Mouse (Mus musculus) forebrain, embryonic 14.5 days (tissue): ENCODE data around the gene Card19. TPM values are rescaled to one million over a fixed set of nuclear protein-coding genes. Genes with fewer than 3 reads are reported as not detected.
A peak's percentile ranks its signal among the peaks of the same experiment; 100 is the strongest.

ENCODE experiments used
- ATAC-seq: fragments of 200-750 bp; cut with Nextera tagmentation; 2 replicates; pipeline ENCODE4 v1.8.0; 2017; ENCODE audit warnings: mild to moderate bottlenecking, moderate library complexity
- DNase-seq: peaks from one replicate; pipeline ENCODE4 v3.0.0-alpha.2; 2015; ENCODE audit warnings: low spot score
- H3K27ac ChIP-seq: fragments of 300-500 bp; sonication (generic); 2 replicates; pipeline ENCODE4 v1.5.1; 2014; ENCODE audit warnings: low read depth, mild to moderate bottlenecking, control low read depth, low read length, moderate library complexity
- H3K27me3 ChIP-seq: fragments of 300-500 bp; sonication (generic); replicated peaks from 2 replicates; pipeline ENCODE4 v1.6.1; 2014; ENCODE audit warnings: low read length, control low read depth, mixed read lengths; ENCODE audit not compliant: control insufficient read depth, insufficient read depth
- H3K36me3 ChIP-seq: fragments of 300-500 bp; sonication (generic); 2 replicates; pipeline ENCODE4 v1.6.1; 2014; ENCODE audit warnings: low read length, control low read depth; ENCODE audit not compliant: control insufficient read depth, insufficient read depth
- H3K4me1 ChIP-seq: fragments of 300-500 bp; sonication (generic); 2 replicates; pipeline ENCODE4 v1.6.1; 2014; ENCODE audit warnings: antibody characterized with exemption, low read length, control low read depth; ENCODE audit not compliant: control insufficient read depth, insufficient read depth
- H3K4me2 ChIP-seq: fragments of 300-500 bp; sonication (generic); 2 replicates; pipeline ENCODE4 v1.6.1; 2014; ENCODE audit warnings: mild to moderate bottlenecking, control low read depth, low read length
- H3K4me3 ChIP-seq: fragments of 300-500 bp; sonication (generic); 2 replicates; pipeline ENCODE4 v1.5.1; 2014; ENCODE audit warnings: low read depth, low read length, control low read depth
- H3K9ac ChIP-seq: fragments of 300-500 bp; sonication (generic); 2 replicates; pipeline ENCODE4 v1.6.1; 2014; ENCODE audit warnings: mild to moderate bottlenecking, low read length, control low read depth, moderate library complexity
- H3K9me3 ChIP-seq: fragments of 300-500 bp; sonication (generic); replicated peaks from 2 replicates; pipeline ENCODE4 v1.6.1; 2016; ENCODE audit warnings: low read length, control low read depth, mixed read lengths; ENCODE audit not compliant: control insufficient read depth
- WGBS: fragments of 180-500 bp; shearing (Covaris S2); extraction: QIAGEN DNeasy Blood & Tissue Kit; methylation state at CpG from one replicate; pipeline ENCODE4 v1.1.7; 2014; 5-methylcytosine and 5-hydroxymethylcytosine counted together
- polyA plus RNA-seq: library from polyadenylated mRNA; unstranded; fragments of >200 nt; fragmentation: Nextera tagmentation; extraction: Ambion mirVana; gene quantifications from 2 replicates; pipeline ENCODE4 v1.2.1, GENCODE M21; 2014

Card19 gene
- polyA plus RNA-seq, 1 experiment from 2014 or later: 23.8 TPM

GRCm38 (mm10) chr13:49219367-49219766 lies 3.5 kb upstream of the Card19 start:
- Histone ChIP-seq H3K36me3 (no peaks in the 10 kb centered on the region), H3K4me1 (peaks cover 10% of the 10 kb centered on the region), H3K9ac (no peak overlapping the region), H3K4me2 (no peak overlapping the region), H3K4me3 (no peak overlapping the region), H3K9me3 (no peaks in the 10 kb centered on the region), H3K27me3 (no peaks in the 10 kb centered on the region), H3K27ac (no peak overlapping the region)
- DNase-seq: no peak
- WGBS: 76% methylated on average over 4 of the region's 4 CpGs
- ATAC-seq: no peak

GRCm38 (mm10) chr13:49218651-49219050 lies 2.8 kb upstream of the Card19 start:
- H3K4me2 ChIP-seq: no peak overlapping the region
- H3K27ac ChIP-seq: no peak overlapping the region
- no peak overlapping the region for H3K9ac ChIP-seq
- H3K36me3 ChIP-seq: no peaks in the 10 kb centered on the region
- H3K9me3 ChIP-seq: no peaks in the 10 kb centered on the region
- 6% methylated on average over 3 of the region's 3 CpGs for WGBS
- ATAC-seq: no peak
- DNase-seq: no peak
- no peak overlapping the region for H3K4me3 ChIP-seq
- peaks cover 17% of the 10 kb centered on the region for H3K4me1 ChIP-seq
- H3K27me3 ChIP-seq: no peaks in the 10 kb centered on the region

- WGBS: 51% methylated on average over 9 of the region's 9 CpGs
- Histone ChIP-seq H3K9ac (no peak overlapping the region), H3K27me3 (no peaks in the 10 kb centered on the region), H3K4me3 (no peak overlapping the region), H3K4me1 (peaks cover 25% of the 10 kb centered on the region), H3K27ac (no peak overlapping the region), H3K36me3 (no peaks in the 10 kb centered on the region), H3K4me2 (no peak overlapping the region), H3K9me3 (no peaks in the 10 kb centered on the region)
- ATAC-seq: no peak
- no peak for DNase-seq
Measured at GRCm38 (mm10) chr13:49216808-49217561, 1.1 kb upstream of the Card19 start.

DNA sequence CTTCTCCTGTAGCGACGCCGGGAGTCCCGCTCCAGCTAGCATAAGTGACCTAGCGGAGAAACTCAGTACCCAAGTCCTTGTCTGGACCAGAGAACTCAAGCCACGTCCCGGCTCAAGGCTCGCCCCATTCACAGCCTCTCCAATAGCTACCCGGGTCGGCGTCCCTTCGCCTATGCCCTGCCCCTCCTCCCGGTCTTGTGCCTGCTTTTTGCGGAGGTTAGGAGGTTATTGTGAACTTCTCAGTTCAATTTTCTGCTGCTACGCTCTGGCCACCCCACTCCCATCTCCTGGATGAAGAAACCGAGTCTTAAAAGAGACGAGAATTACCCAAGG lies 349 bp upstream of the Card19 start:
- peak overlapping the region; percentile 72 for H3K4me3 ChIP-seq
- 5% methylated on average over 17 of the region's 17 CpGs for WGBS
- H3K36me3 ChIP-seq: no peaks in the 10 kb centered on the region
- H3K27ac ChIP-seq: no peak overlapping the region
- peak overlapping the region; percentile 70; the same call in 1 of the 2 replicates for H3K9ac ChIP-seq
- DNase-seq (no peak), ATAC-seq (no peak)
- peaks cover 27% of the 10 kb centered on the region for H3K4me1 ChIP-seq
- H3K9me3 ChIP-seq: no peaks in the 10 kb centered on the region
- H3K27me3 ChIP-seq: no peaks in the 10 kb centered on the region
- H3K4me2 ChIP-seq: peak overlapping the region; percentile 83

- Histone ChIP-seq H3K4me3 (peak overlapping the region; percentile 72), H3K36me3 (no peaks in the 10 kb centered on the region), H3K9ac (peak overlapping the region; percentile 70), H3K9me3 (no peaks in the 10 kb centered on the region), H3K27ac (no peak overlapping the region), H3K27me3 (no peaks in the 10 kb centered on the region), H3K4me2 (peak overlapping the region; percentile 83), H3K4me1 (peaks cover 27% of the 10 kb centered on the region)
- 15% methylated on average over 5 of the region's 5 CpGs for WGBS
- ATAC-seq (no peak), DNase-seq (peak; percentile 22)
Measured at GRCm38 (mm10) chr13:49215128-49215503, 721 bp downstream of the Card19 start.

DNA sequence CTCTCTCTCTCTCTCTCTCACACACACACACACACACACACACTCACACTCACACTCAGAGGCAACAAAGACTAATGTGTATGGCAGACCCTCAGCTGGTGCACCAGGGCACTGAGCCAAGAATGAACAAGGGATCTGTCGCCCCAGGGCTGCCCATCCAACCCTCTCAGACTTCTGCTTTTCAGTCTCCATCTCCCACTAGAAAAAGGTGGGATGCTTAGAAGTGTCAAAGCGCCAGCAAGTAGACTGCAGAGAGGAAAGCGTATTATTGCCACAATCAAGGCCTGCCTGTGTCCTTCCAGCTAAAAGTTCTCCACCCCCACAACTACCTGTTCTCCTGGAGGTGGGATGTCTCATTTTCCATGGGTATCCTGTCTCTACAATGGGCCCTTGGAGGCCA lies 1.4 kb downstream of the Card19 start:
- peak; percentile 45 for DNase-seq
- 50% methylated on average over 3 of the region's 3 CpGs for WGBS
- Histone ChIP-seq H3K4me3 (no peak overlapping the region), H3K4me2 (peak overlapping the region; percentile 83), H3K4me1 (peaks cover 27% of the 10 kb centered on the region), H3K36me3 (no peaks in the 10 kb centered on the region), H3K27ac (no peak overlapping the region), H3K9ac (no peak overlapping the region), H3K9me3 (no peaks in the 10 kb centered on the region), H3K27me3 (no peaks in the 10 kb centered on the region)
- ATAC-seq: no peak

DNA sequence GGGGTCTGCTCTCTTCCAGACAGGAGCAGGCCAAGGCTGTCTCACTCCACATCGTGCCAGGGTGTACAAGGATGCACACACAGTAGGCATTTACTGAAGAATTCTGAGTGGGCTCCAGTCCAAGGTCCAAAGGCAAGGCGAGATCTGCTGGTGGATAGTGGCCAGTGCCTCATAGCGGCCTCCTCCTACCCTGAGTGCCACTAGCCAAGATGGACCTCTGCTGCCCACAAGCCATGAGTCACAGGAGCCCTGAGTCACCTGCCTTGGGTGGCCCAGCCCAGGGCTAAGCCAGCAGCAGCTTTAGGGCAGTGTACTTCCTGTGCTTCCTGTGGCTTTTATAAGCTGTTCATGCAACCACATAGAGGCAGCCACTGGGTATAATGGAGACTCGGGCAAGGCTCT lies 2.3 kb downstream of the Card19 start:
- Histone ChIP-seq H3K9ac (no peak overlapping the region), H3K27me3 (no peaks in the 10 kb centered on the region), H3K27ac (peak overlapping the region; percentile 39; the same call in 1 of the 2 replicates), H3K9me3 (no peaks in the 10 kb centered on the region), H3K4me1 (peaks cover 27% of the 10 kb centered on the region), H3K4me3 (no peak overlapping the region), H3K4me2 (no peak overlapping the region), H3K36me3 (no peaks in the 10 kb centered on the region)
- DNase-seq: no peak
- ATAC-seq: no peak
- WGBS: 56% methylated on average over 4 of the region's 4 CpGs

GRCm38 (mm10) chr13:49212711-49213500 lies 2.9 kb downstream of the Card19 start:
- WGBS: 80% methylated on average over 4 of the region's 4 CpGs

DNA sequence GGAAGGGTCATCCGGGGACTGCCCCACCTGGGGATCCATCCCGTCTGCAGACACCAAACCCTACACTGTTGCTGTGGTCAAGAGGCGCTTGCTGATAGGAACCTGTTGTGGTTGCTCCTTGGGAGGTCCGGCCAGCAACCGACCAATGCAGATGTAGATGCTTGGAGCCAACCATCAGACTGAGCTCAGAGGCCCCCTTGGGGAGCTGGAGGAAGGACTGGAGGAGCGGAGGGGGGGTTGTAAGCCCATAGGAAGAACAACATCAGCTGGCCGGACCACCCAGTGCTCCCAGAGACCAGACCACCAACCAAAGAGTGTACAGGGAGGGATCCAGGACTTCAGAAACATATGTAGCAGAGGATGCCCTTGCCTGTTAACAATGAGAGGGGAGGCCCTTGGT lies 6.5 kb downstream of the Card19 start:
- H3K9ac ChIP-seq: no peak overlapping the region
- ATAC-seq (no peak), DNase-seq (no peak)
- no peaks in the 10 kb centered on the region for H3K27me3 ChIP-seq
- no peak overlapping the region for H3K27ac ChIP-seq
- H3K9me3 ChIP-seq: no peaks in the 10 kb centered on the region
- WGBS: 73% methylated on average over 7 of the region's 7 CpGs
- no peak overlapping the region for H3K4me3 ChIP-seq
- H3K36me3 ChIP-seq: no peaks in the 10 kb centered on the region
- no peak overlapping the region for H3K4me2 ChIP-seq
- peaks cover 21% of the 10 kb centered on the region for H3K4me1 ChIP-seq

More at GRCm38 (mm10) chr13:49212711-49213500, 2.9 kb downstream of the Card19 start:
- H3K9me3 ChIP-seq: no peaks in the 10 kb centered on the region
- no peak overlapping the region for H3K4me2 ChIP-seq
- no peak overlapping the region for H3K9ac ChIP-seq
- H3K27me3 ChIP-seq: no peaks in the 10 kb centered on the region
- H3K36me3 ChIP-seq: no peaks in the 10 kb centered on the region
- DNase-seq (no peak), ATAC-seq (no peak)
- H3K27ac ChIP-seq: no peak overlapping the region
- H3K4me3 ChIP-seq: no peak overlapping the region
- H3K4me1 ChIP-seq: peaks cover 27% of the 10 kb centered on the region
